17 mouse cellular contexts compared by ENCODE assay signal in genomic region chr11:67860743-67861398, GRCm38 (mm10).
DNase-seq lines count a peak whose midpoint lies in the region; ATAC-seq and TF ChIP-seq lines count a peak whose summit lies in the region.
"Had no signal": no experiment of that assay in that cellular context is flagged by ENCODE, and none has a peak within 500 bp of the region (broad histone marks: within the 10 kb centered on the region; RNA-seq: fewer than 3 reads in every experiment).

No protein-coding gene starts in this region.

- H3K27me3 ChIP-seq in heart, embryonic 11.5 days (ENCODE audit: control insufficient read depth, insufficient read depth, low read length) = no peaks in the 10 kb centered on the region
- no peaks in the 10 kb centered on the region for H3K27me3 ChIP-seq in lung, embryonic 14.5 days (ENCODE audit: insufficient read depth, low read length)
- H3K27me3 ChIP-seq in limb, embryonic 15.5 days = no peaks in the 10 kb centered on the region
- H3K27me3 ChIP-seq: embryonic facial prominence, embryonic 15.5 days; stomach, embryonic 15.5 days had no signal

- no peaks in the 10 kb centered on the region for H3K9me3 ChIP-seq in heart, embryonic 11.5 days (replicated peaks; ENCODE audit: control insufficient read depth, low read length)
- H3K9me3 ChIP-seq in lung, embryonic 14.5 days (ENCODE audit: low read depth, low read length) = no peaks in the 10 kb centered on the region
- H3K9me3 ChIP-seq in limb, embryonic 15.5 days = no peaks in the 10 kb centered on the region
- H3K9me3 ChIP-seq: embryonic facial prominence, embryonic 15.5 days; stomach, embryonic 15.5 days had no signal

- H3K4me3 ChIP-seq in heart, embryonic 11.5 days (ENCODE audit: low read depth, low read length) = no peak overlapping the region
- no peak overlapping the region for H3K4me3 ChIP-seq in lung, embryonic 14.5 days (ENCODE audit: low read depth, low read length)
- H3K4me3 ChIP-seq in brown adipose tissue, adult 24 weeks (ENCODE audit: insufficient read depth, low read depth, low read length) = no peak overlapping the region
- no peak overlapping the region for H3K4me3 ChIP-seq in limb, embryonic 15.5 days
- H3K4me3 ChIP-seq: embryonic facial prominence, embryonic 15.5 days; stomach, embryonic 15.5 days had no signal

- peaks cover 9% of the 10 kb centered on the region for H3K4me1 ChIP-seq in heart, embryonic 11.5 days (ENCODE audit: control insufficient read depth, insufficient read depth, low read length)
- no peaks in the 10 kb centered on the region for H3K4me1 ChIP-seq in lung, embryonic 14.5 days (ENCODE audit: insufficient read depth)
- H3K4me1 ChIP-seq in brown adipose tissue, adult 24 weeks (ENCODE audit: control insufficient read depth, insufficient read depth, insufficient read length, low read length) = no peaks in the 10 kb centered on the region; the same call in 1 of the 2 replicates
- peaks cover 11% of the 10 kb centered on the region for H3K4me1 ChIP-seq in limb, embryonic 15.5 days

- WGBS in heart, embryonic 11.5 days (ENCODE audit: insufficient replicate concordance) = 50% methylated on average over 7 of the region's 7 CpGs
- 47% methylated on average over 7 of the region's 7 CpGs for WGBS in lung, embryonic 14.5 days
- WGBS in limb, embryonic 15.5 days = 52% methylated on average over 7 of the region's 7 CpGs

- H3K9ac ChIP-seq in heart, embryonic 11.5 days (ENCODE audit: low read depth, low read length) = no peak overlapping the region
- H3K9ac ChIP-seq in lung, embryonic 14.5 days = no peak overlapping the region
- no peak overlapping the region for H3K9ac ChIP-seq in limb, embryonic 15.5 days
- H3K9ac ChIP-seq: embryonic facial prominence, embryonic 15.5 days; forebrain, postnatal 0 days; stomach, embryonic 15.5 days had no signal

- peak overlapping the region; percentile 24 for H3K4me2 ChIP-seq in heart, embryonic 11.5 days
- peak overlapping the region; percentile 37; the same call in 1 of the 2 replicates for H3K4me2 ChIP-seq in lung, embryonic 14.5 days
- H3K4me2 ChIP-seq in limb, embryonic 15.5 days = no peak overlapping the region
- H3K4me2 ChIP-seq: stomach, embryonic 15.5 days had no signal

- TF ChIP-seq CTCF in lung, embryonic 14.5 days (IDR thresholded peaks at IDR 0.05; ENCODE audit: low read depth) = no peak

- no peak for ATAC-seq in heart, embryonic 11.5 days (replicated peaks; ENCODE audit: insufficient number of reproducible peaks, low FRiP score, low TSS enrichment)
- ATAC-seq in lung, embryonic 14.5 days (ENCODE audit: insufficient read depth) = no peak
- no peak for ATAC-seq in limb, embryonic 15.5 days (ENCODE audit: insufficient number of reproducible peaks, low FRiP score, low TSS enrichment, low read depth)
- ATAC-seq: CD4-positive, CD25-positive, alpha-beta regulatory T cell, adult 4 months; forebrain, postnatal 0 days; inflammation-experienced regulatory T-cells, adult 6 months had no signal

- H3K36me3 ChIP-seq in heart, embryonic 11.5 days (ENCODE audit: control insufficient read depth, insufficient read depth, low read length) = no peaks in the 10 kb centered on the region
- no peaks in the 10 kb centered on the region for H3K36me3 ChIP-seq in lung, embryonic 14.5 days (ENCODE audit: insufficient read depth)
- H3K36me3 ChIP-seq in limb, embryonic 15.5 days = no peaks in the 10 kb centered on the region
- H3K36me3 ChIP-seq: embryonic facial prominence, embryonic 15.5 days; stomach, embryonic 15.5 days had no signal

- no peak for DNase-seq in heart, postnatal 4 days
- DNase-seq in lung, embryonic 14.5 days = no peak
- no peak for DNase-seq in lung, postnatal 14 days
- no peak for DNase-seq in cerebellum, adult 18-20 months
- no peak for DNase-seq in cerebellum, adult 8-10 months
- DNase-seq: cerebellum, postnatal 14 days; forebrain, postnatal 0 days; gastrocnemius, postnatal 36 days; right cerebral cortex, postnatal 4 days; thymus, postnatal 4 days had no signal

- no peak overlapping the region for H3K27ac ChIP-seq in heart, embryonic 11.5 days (ENCODE audit: low read depth, low read length)
- H3K27ac ChIP-seq in lung, embryonic 14.5 days (ENCODE audit: low read depth) = peak overlapping the region; percentile 69
- peak overlapping the region; percentile 22; the same call in 1 of the 2 replicates for H3K27ac ChIP-seq in brown adipose tissue, adult 24 weeks (replicated peaks; ENCODE audit: low read depth, low read length)
- H3K27ac ChIP-seq in limb, embryonic 15.5 days = 0 out of 2 replicates have a peak overlapping the region, but pooled peaks have one; percentile 7
- H3K27ac ChIP-seq: embryonic facial prominence, embryonic 15.5 days; stomach, embryonic 15.5 days had no signal
